Mouse (Mus musculus): ENCODE data around the gene Irak3. TPM values are rescaled to one million over a fixed set of nuclear protein-coding genes. Genes with fewer than 3 reads are reported as not detected.
A peak's percentile ranks its signal among the peaks of the same experiment; 100 is the strongest.

The Irak3 gene
- polyA plus RNA-seq, 1 experiment from 2014 or later, result 1.5 TPM

DNA sequence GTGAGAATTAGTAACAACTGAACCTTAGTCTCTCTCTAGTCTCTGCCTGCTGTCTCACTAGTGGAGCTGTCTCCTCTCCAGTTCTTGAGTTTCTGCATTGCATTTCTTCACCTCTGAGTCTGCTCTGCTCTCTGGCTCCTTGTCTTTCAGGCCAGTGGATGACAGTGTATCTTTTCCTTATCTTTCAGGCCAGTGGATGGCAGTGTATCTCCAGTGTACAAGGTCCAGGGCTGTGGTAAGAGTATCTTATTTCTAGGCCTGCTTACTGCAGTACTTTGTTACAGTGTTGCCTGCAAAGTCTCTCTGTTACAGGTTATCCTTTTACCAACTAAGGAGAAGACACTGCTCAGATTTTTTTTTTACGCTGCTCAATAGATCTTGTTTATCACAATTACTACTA, 19.0 kb downstream of the Irak3 start:
- Histone ChIP-seq H3K9me3 (replicated peaks; ENCODE audit: low read length) (0 out of 2 replicates have a peak, but pooled peaks cover 2% of the 10 kb centered on the region), H3K4me1 (replicated peaks; ENCODE audit: insufficient read depth, low read length) (no peaks in the 10 kb centered on the region), H3K4me2 (ENCODE audit: low read length) (no peak overlapping the region), H3K9ac (ENCODE audit: low read depth, low read length) (no peak overlapping the region), H3K36me3 (ENCODE audit: insufficient read depth, low read length) (no peaks in the 10 kb centered on the region), H3K4me3 (replicated peaks; ENCODE audit: low read depth, low read length) (no peak overlapping the region), H3K27me3 (ENCODE audit: insufficient read depth, low read length) (no peaks in the 10 kb centered on the region), H3K27ac (no peak overlapping the region)
- TF ChIP-seq CTCF (IDR thresholded peaks at IDR 0.05; ENCODE audit: low read depth), result peak; percentile 66
- no peak for ATAC-seq (replicated peaks; ENCODE audit: low FRiP score, low read depth)
- 85% methylated on average over 1 of the region's 1 CpGs for WGBS
- peak; percentile 71 for DNase-seq (ENCODE audit: low spot score)

DNA sequence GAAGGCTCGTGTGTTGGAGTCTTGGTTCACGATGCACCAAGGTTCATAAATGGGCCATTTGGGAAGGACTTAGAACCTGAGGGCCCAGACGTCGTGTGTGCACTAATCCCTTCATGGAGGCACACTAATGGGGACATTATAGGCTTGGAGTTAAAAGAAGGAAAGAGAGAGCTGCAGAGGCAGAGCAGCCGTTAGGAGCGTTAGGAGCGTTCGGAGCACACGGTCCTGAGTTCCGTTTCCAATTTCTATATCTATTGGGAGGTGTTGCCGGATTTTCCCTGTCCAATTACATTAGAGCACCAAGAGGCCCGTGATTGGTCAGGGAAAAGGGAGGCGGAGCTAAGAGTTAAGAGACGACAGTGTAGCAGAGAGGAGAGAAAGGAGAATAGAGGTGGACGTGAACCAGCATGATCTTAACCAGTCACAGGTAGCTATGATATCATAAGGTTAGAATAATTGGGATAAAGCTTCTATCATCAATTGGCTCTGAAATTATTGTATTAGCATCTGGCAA, 27.7 kb downstream of the Irak3 start:
- Histone ChIP-seq H3K27ac (no peak overlapping the region), H3K4me1 (replicated peaks; ENCODE audit: insufficient read depth, low read length) (no peaks in the 10 kb centered on the region), H3K4me3 (replicated peaks; ENCODE audit: low read depth, low read length) (no peak overlapping the region), H3K27me3 (ENCODE audit: insufficient read depth, low read length) (no peaks in the 10 kb centered on the region), H3K9ac (ENCODE audit: low read depth, low read length) (no peak overlapping the region), H3K4me2 (ENCODE audit: low read length) (no peak overlapping the region), H3K9me3 (replicated peaks; ENCODE audit: low read length) (no peaks in the 10 kb centered on the region), H3K36me3 (ENCODE audit: insufficient read depth, low read length) (no peaks in the 10 kb centered on the region)
- DNase-seq (ENCODE audit: low spot score) (no peak), ATAC-seq (replicated peaks; ENCODE audit: low FRiP score, low read depth) (no peak)
- 89% methylated on average over 15 of the region's 15 CpGs for whole genome bisulfite sequencing
- TF ChIP-seq CTCF (IDR thresholded peaks at IDR 0.05; ENCODE audit: low read depth), result no peak

DNA sequence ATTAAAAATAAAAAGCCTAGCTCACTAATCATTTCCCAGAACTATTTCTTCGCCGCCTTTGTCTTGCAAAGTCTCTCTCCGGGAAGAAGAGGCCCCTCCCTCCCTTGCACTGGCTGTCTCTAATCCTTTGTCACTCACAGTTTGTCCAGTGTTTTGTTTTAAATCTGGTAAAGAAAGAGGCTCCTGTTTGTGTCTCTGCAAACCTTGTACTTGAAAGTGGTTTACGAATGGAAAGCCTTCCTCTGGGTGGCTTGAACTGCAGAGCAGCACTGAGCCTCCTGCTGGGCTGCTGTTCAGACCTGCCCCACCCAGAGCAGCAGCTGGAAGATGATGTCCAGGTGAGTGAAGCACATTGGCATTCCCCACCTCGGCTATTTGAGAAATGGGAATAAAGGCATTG, 30.6 kb downstream of the Irak3 start:
- DNase-seq (ENCODE audit: low spot score), result no peak
- Histone ChIP-seq H3K9me3 (replicated peaks; ENCODE audit: low read length) (no peaks in the 10 kb centered on the region), H3K9ac (ENCODE audit: low read depth, low read length) (no peak overlapping the region), H3K4me1 (replicated peaks; ENCODE audit: insufficient read depth, low read length) (no peaks in the 10 kb centered on the region), H3K36me3 (ENCODE audit: insufficient read depth, low read length) (no peaks in the 10 kb centered on the region), H3K27me3 (ENCODE audit: insufficient read depth, low read length) (no peaks in the 10 kb centered on the region), H3K4me2 (ENCODE audit: low read length) (no peak overlapping the region), H3K27ac (no peak overlapping the region), H3K4me3 (replicated peaks; ENCODE audit: low read depth, low read length) (no peak overlapping the region)
- no peak for ATAC-seq (replicated peaks; ENCODE audit: low FRiP score, low read depth)
- TF ChIP-seq CTCF (IDR thresholded peaks at IDR 0.05; ENCODE audit: low read depth), result no peak
- 58% methylated on average over 5 of the region's 5 CpGs for WGBS

DNA sequence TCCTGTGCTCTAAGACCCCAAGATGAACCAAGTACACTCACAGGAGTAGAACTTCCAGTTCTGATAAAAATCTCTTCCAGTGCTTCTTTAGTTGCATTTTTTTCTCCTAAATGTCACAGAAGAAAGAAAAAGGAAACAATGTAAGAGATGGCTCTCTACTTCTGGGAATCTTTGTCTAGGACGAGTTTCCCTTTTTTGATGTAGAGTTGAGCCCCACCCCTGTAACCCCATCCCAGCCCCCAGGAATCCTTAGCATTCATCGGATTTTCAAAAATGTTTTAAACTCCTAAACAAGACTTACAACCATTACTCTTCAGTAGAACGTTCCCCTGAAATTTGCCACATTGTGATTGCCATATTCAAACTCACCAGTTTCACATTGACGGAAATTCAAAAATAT, 31.7 kb downstream of the Irak3 start:
- no peaks in the 10 kb centered on the region for H3K9me3 ChIP-seq (replicated peaks; ENCODE audit: low read length)
- WGBS, result 80% methylated on average over 4 of the region's 4 CpGs

DNA sequence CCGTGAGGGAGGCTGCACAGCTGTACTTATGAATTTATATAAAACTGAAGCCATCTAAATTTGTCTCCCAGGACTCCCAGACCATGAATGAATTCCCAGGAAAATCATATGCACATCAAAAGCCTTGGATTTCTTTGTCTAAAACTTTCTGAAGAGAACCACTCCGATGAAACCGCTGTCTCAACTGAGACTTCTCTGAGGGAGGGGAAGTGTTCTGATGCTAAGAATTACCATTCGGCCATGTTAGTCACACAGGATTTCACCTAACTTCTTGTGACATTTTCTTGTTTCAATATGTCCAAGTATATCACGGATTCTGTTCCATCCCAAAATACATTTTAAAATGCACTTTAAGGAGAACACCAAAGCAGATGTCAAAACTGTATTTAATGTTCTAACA, 32.1 kb downstream of the Irak3 start:
- Histone ChIP-seq H3K9ac (ENCODE audit: low read depth, low read length) (no peak overlapping the region), H3K36me3 (ENCODE audit: insufficient read depth, low read length) (no peaks in the 10 kb centered on the region), H3K4me3 (replicated peaks; ENCODE audit: low read depth, low read length) (no peak overlapping the region), H3K27me3 (ENCODE audit: insufficient read depth, low read length) (no peaks in the 10 kb centered on the region), H3K4me1 (replicated peaks; ENCODE audit: insufficient read depth, low read length) (no peaks in the 10 kb centered on the region), H3K27ac (no peak overlapping the region), H3K4me2 (ENCODE audit: low read length) (no peak overlapping the region), H3K9me3 (replicated peaks; ENCODE audit: low read length) (no peaks in the 10 kb centered on the region)
- WGBS, result 82% methylated on average over 5 of the region's 5 CpGs
- ATAC-seq (replicated peaks; ENCODE audit: low FRiP score, low read depth) (no peak), DNase-seq (ENCODE audit: low spot score) (no peak)
- no peak for TF ChIP-seq CTCF (IDR thresholded peaks at IDR 0.05; ENCODE audit: low read depth)

More for the DNA sequence above, 31.7 kb downstream of the Irak3 start:
- ATAC-seq (replicated peaks; ENCODE audit: low FRiP score, low read depth), result no peak
- Histone ChIP-seq H3K27ac (no peak overlapping the region), H3K4me3 (replicated peaks; ENCODE audit: low read depth, low read length) (no peak overlapping the region), H3K4me2 (ENCODE audit: low read length) (no peak overlapping the region), H3K9ac (ENCODE audit: low read depth, low read length) (no peak overlapping the region), H3K4me1 (replicated peaks; ENCODE audit: insufficient read depth, low read length) (no peaks in the 10 kb centered on the region), H3K36me3 (ENCODE audit: insufficient read depth, low read length) (no peaks in the 10 kb centered on the region), H3K27me3 (ENCODE audit: insufficient read depth, low read length) (no peaks in the 10 kb centered on the region)
- DNase-seq (ENCODE audit: low spot score), result no peak
- TF ChIP-seq CTCF (IDR thresholded peaks at IDR 0.05; ENCODE audit: low read depth), result no peak

DNA sequence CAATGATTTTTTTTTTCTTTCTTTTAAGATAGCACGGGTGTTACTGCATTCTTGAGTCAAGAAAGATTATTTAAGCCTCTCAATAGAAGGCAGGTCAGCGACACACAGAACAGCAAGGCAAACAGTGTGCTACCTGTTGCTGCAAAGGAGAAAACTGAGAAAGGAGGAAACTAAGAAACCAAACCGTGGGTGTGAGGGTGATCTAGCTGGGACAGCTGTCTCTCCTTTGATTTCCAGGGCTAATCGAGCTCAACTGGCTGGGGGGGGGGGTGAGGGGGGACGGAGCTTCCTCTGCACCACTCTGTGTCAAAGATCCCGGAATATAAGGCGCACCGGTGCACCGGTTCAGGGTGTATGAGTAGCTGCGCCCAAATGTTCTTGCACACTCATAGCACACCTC, 32.9 kb downstream of the Irak3 start:
- DNase-seq (ENCODE audit: low spot score), result no peak
- H3K36me3 ChIP-seq (ENCODE audit: insufficient read depth, low read length), result no peaks in the 10 kb centered on the region
- H3K27me3 ChIP-seq (ENCODE audit: insufficient read depth, low read length), result no peaks in the 10 kb centered on the region
- no peaks in the 10 kb centered on the region for H3K9me3 ChIP-seq (replicated peaks; ENCODE audit: low read length)
- no peaks in the 10 kb centered on the region for H3K4me1 ChIP-seq (replicated peaks; ENCODE audit: insufficient read depth, low read length)
- H3K9ac ChIP-seq (ENCODE audit: low read depth, low read length), result no peak overlapping the region
- no peak overlapping the region for H3K27ac ChIP-seq
- H3K4me3 ChIP-seq (replicated peaks; ENCODE audit: low read depth, low read length), result no peak overlapping the region
- TF ChIP-seq CTCF (IDR thresholded peaks at IDR 0.05; ENCODE audit: low read depth), result no peak
- H3K4me2 ChIP-seq (ENCODE audit: low read length), result no peak overlapping the region
- no peak for ATAC-seq (replicated peaks; ENCODE audit: low FRiP score, low read depth)
- WGBS, result 40% methylated on average over 10 of the region's 10 CpGs

DNA sequence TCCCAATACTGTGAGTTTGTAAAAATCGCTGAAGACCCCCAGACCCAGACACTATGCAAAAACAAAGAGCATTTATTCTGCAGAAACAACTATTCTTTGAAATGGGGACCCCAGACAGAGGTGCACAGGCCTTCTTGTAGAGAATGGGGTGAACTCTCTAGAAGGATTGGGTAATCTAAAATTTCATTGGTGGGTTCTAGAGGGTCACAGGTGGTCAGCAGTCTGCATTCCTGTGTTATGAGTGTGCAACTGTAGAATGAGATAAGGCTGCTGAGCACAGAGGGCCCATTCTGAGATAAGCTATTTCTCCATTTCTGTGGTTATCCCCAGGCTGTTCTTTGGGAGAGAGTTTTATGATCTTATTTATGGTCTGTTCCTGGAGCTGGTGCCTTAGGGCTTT, 33.9 kb downstream of the Irak3 start:
- no peak for ATAC-seq (replicated peaks; ENCODE audit: low FRiP score, low read depth)
- no peak overlapping the region for H3K4me3 ChIP-seq (replicated peaks; ENCODE audit: low read depth, low read length)
- H3K27ac ChIP-seq, result no peak overlapping the region

More for the DNA sequence above, 33.9 kb downstream of the Irak3 start:
- H3K9ac ChIP-seq (ENCODE audit: low read depth, low read length), result no peak overlapping the region
- no peaks in the 10 kb centered on the region for H3K9me3 ChIP-seq (replicated peaks; ENCODE audit: low read length)
- H3K4me1 ChIP-seq (replicated peaks; ENCODE audit: insufficient read depth, low read length), result no peaks in the 10 kb centered on the region
- H3K4me2 ChIP-seq (ENCODE audit: low read length), result no peak overlapping the region
- no peaks in the 10 kb centered on the region for H3K27me3 ChIP-seq (ENCODE audit: insufficient read depth, low read length)
- 88% methylated on average over 1 of the region's 1 CpGs for WGBS
- TF ChIP-seq CTCF (IDR thresholded peaks at IDR 0.05; ENCODE audit: low read depth), result no peak
- no peaks in the 10 kb centered on the region for H3K36me3 ChIP-seq (ENCODE audit: insufficient read depth, low read length)
- DNase-seq (ENCODE audit: low spot score), result peak; percentile 20
